Mouse (Mus musculus): ENCODE data around the gene Nsdhl. TPM values are rescaled to one million over a fixed set of nuclear protein-coding genes. Genes with fewer than 3 reads are reported as not detected.

The Nsdhl gene
- polyA plus RNA-seq, 1 experiment = 4.2 TPM

DNA sequence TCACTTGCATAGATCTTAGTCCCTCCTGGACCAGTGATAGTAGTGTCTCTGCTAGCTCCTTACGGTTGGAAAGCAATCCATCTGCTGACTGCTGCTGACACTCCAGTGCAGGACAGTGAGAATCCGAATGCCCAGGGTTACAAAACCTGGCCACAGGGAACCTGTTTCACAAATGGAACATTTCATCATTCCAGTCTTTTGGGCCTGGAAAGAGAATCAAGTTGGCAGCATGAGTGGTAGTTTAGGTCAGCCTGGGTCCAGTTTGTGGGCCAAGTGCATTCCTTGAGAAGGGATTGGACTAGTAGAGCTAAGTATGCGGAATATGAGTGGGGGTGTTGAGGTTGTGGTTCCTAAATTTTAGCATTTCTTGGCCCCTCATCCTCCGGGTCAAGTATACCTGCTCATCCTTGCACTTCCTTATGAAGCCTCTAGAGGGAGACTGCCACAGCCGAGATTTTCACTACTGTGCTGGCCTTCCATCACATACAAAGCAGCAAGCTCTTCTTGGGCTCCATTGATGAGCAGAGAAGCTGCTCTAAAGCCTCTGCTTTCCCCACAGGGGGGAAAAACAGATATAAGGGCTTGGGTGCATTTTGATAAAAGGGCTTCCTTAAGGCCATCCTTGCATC is 74.0 kb downstream of the Nsdhl start:
- Histone ChIP-seq H3K27me3 (ENCODE audit: control insufficient read depth, insufficient read depth, low read length) (no peaks in the 10 kb centered on the region), H3K27ac (ENCODE audit: insufficient read depth, low read length) (no peak overlapping the region), H3K4me3 (ENCODE audit: extremely low read depth, insufficient read depth, insufficient read length) (no peak overlapping the region), H3K36me3 (ENCODE audit: control insufficient read depth, insufficient read depth, low read length) (no peaks in the 10 kb centered on the region), H3K4me1 (ENCODE audit: control insufficient read depth, insufficient read depth, insufficient read length) (no peaks in the 10 kb centered on the region)
- TF ChIP-seq CTCF (IDR thresholded peaks at IDR 0.05; ENCODE audit: extremely low read depth, insufficient read depth, insufficient read length, insufficient replicate concordance) (peak; percentile 18; the same call in 1 of the 2 replicates), POLR2A (IDR thresholded peaks at IDR 0.05; ENCODE audit: low read depth, low read length) (no peak)
- no peak for DNase-seq (ENCODE audit: low read depth in 1 of 2, low spot score in 2 of 2)
- WGBS = 63% methylated on average over 5 of the region's 5 CpGs

DNA sequence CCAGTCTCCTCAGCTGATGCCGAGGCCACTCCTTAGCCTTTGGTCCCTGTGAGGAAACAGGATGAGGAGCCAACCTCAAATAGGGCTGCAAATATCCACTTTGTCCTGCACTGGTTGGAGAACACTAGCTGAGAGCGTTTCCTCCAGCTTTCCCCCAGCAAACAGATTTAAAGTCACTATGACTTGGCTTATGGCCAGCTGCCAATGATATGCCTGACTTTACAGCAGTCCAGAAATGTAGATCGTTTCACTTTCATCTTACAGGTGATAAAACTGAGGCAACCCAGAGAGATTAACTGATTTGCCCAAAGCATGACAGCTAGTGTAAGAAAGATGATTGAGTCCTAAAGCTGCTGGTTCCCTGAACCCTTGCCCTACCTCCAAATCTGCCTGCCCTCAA is 77.2 kb downstream of the Nsdhl start:
- 46% methylated on average over 3 of the region's 3 CpGs for WGBS
- Histone ChIP-seq H3K27me3 (ENCODE audit: control insufficient read depth, insufficient read depth, low read length) (no peaks in the 10 kb centered on the region), H3K27ac (ENCODE audit: insufficient read depth, low read length) (no peak overlapping the region), H3K36me3 (ENCODE audit: control insufficient read depth, insufficient read depth, low read length) (no peaks in the 10 kb centered on the region), H3K4me1 (ENCODE audit: control insufficient read depth, insufficient read depth, insufficient read length) (no peaks in the 10 kb centered on the region), H3K4me3 (ENCODE audit: extremely low read depth, insufficient read depth, insufficient read length) (no peak overlapping the region)
- no peak for DNase-seq (ENCODE audit: low read depth in 1 of 2, low spot score in 2 of 2)
- TF ChIP-seq POLR2A (IDR thresholded peaks at IDR 0.05; ENCODE audit: low read depth, low read length) (no peak), CTCF (IDR thresholded peaks at IDR 0.05; ENCODE audit: extremely low read depth, insufficient read depth, insufficient read length, insufficient replicate concordance) (no peak)

DNA sequence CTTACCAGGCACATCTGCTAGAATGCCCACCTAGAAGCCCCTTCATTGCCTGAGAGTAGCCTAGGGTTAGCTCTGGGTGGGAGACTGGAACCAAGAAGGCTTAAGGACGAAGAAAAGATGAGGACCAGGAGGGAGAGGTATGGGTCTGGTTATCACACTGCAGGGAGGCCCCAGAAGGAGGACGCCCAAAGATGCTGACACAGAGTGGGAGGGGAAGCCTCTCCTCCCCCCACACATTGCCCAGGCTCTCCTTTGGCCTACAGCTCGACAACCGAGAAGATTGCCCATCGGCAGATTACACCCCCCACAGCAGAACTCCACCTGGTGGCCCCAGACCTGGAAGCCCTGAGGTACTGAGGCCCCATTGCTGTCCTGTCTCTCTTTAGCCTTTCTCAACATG is 84.8 kb downstream of the Nsdhl start:
- H3K27ac ChIP-seq (ENCODE audit: insufficient read depth, low read length) = no peak overlapping the region
- H3K4me3 ChIP-seq (ENCODE audit: extremely low read depth, insufficient read depth, insufficient read length) = no peak overlapping the region
- H3K27me3 ChIP-seq (ENCODE audit: control insufficient read depth, insufficient read depth, low read length) = no peaks in the 10 kb centered on the region
- H3K36me3 ChIP-seq (ENCODE audit: control insufficient read depth, insufficient read depth, low read length) = no peaks in the 10 kb centered on the region
- WGBS = 86% methylated on average over 5 of the region's 5 CpGs
- no peak for TF ChIP-seq CTCF (IDR thresholded peaks at IDR 0.05; ENCODE audit: extremely low read depth, insufficient read depth, insufficient read length, insufficient replicate concordance)
- TF ChIP-seq POLR2A (IDR thresholded peaks at IDR 0.05; ENCODE audit: low read depth, low read length) = no peak
- DNase-seq (ENCODE audit: low read depth in 1 of 2, low spot score in 2 of 2) = no peak
- no peaks in the 10 kb centered on the region for H3K4me1 ChIP-seq (ENCODE audit: control insufficient read depth, insufficient read depth, insufficient read length)

DNA sequence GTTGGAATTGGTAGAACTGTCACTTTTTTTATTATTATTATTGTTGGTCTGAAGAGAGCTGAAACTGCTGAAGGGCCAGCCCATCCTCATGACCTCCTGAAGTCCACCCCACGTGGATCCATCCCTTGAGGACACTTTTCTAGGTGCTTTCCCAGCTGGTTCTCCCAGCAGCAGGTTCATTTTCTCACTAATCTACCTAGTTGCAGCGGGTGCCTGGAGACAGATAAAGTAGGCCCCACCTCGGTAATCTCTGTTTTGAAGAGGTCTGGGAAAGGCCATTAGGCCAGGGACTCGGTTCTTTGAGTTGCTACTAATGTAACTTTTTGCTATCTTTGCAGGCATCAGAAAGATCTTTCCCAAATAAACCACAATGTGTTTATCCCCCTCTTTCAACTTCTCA is 87.3 kb downstream of the Nsdhl start:
- 78% methylated on average over 4 of the region's 4 CpGs for WGBS
- DNase-seq (ENCODE audit: low read depth in 1 of 2, low spot score in 2 of 2) = no peak
- Histone ChIP-seq H3K27me3 (ENCODE audit: control insufficient read depth, insufficient read depth, low read length) (no peaks in the 10 kb centered on the region), H3K36me3 (ENCODE audit: control insufficient read depth, insufficient read depth, low read length) (no peaks in the 10 kb centered on the region), H3K4me3 (ENCODE audit: extremely low read depth, insufficient read depth, insufficient read length) (no peak overlapping the region), H3K4me1 (ENCODE audit: control insufficient read depth, insufficient read depth, insufficient read length) (no peaks in the 10 kb centered on the region), H3K27ac (ENCODE audit: insufficient read depth, low read length) (no peak overlapping the region)
- no peak for TF ChIP-seq CTCF (IDR thresholded peaks at IDR 0.05; ENCODE audit: extremely low read depth, insufficient read depth, insufficient read length, insufficient replicate concordance)
- TF ChIP-seq POLR2A (IDR thresholded peaks at IDR 0.05; ENCODE audit: low read depth, low read length) = no peak

DNA sequence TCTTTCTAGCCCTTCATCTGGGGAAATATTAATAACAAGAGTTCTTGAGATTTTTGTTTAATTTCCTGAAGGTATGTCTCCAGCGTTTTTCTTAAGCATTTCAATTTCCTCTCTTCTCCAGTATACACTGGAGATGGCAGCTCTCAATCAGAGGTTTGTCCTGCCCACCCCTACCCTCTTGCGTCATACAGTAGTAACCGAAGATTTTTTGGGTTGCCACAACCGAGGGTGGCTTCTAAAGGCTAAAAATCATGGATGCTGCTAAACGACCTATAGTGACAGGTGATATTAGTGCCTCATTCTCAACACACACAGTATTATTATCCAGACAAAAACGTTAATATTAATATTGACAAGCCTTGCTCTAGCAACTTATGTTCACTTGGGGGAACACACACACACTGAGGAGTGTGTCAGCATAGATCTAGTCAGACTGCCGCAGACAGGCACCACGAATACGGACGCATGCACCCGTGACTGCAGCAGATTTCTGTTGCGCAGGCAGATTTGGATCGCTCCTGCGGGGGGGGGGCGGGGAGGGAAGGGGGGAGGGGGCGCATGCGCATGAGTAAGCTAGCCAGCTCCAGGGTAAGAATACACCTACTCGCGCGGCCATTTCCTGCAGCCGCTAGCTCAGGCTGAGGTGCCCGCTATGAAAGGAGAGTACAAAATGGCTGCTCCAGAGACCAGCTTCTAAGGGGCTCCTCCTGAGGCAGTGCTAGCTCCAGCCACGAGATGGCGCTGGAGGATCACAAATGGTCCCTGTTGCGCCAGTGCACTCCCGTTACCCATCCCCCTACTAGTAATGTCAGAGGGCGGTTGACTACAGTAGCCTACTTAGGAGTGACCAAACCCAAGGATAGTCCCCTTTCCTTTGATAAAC is 89.5 kb downstream of the Nsdhl start:
- no peaks in the 10 kb centered on the region for H3K36me3 ChIP-seq (ENCODE audit: control insufficient read depth, insufficient read depth, low read length)
- no peaks in the 10 kb centered on the region for H3K4me1 ChIP-seq (ENCODE audit: control insufficient read depth, insufficient read depth, insufficient read length)
- peak overlapping the region; percentile 54; the same call in 1 of the 2 replicates for H3K4me3 ChIP-seq (ENCODE audit: extremely low read depth, insufficient read depth, insufficient read length)
- TF ChIP-seq POLR2A (IDR thresholded peaks at IDR 0.05; ENCODE audit: low read depth, low read length) (0 out of 2 replicates have a peak, but pooled peaks have one; percentile 33), CTCF (IDR thresholded peaks at IDR 0.05; ENCODE audit: extremely low read depth, insufficient read depth, insufficient read length, insufficient replicate concordance) (peak; percentile 93)
- peak overlapping the region; percentile 89 for H3K27ac ChIP-seq (ENCODE audit: insufficient read depth, low read length)
- WGBS = 20% methylated on average over 26 of the region's 27 CpGs
- DNase-seq (ENCODE audit: low read depth in 1 of 2, low spot score in 2 of 2) = peak; percentile 82 to 86
- H3K27me3 ChIP-seq (ENCODE audit: control insufficient read depth, insufficient read depth, low read length) = no peaks in the 10 kb centered on the region

Other genes with a start within 250 kb of the Nsdhl start
- gene Gabrq, start 93.4 kb upstream of the Nsdhl start, polyA plus RNA-seq (2012; rRNA removed) = 3.3 and 4.9 TPM in 2 replicates
- gene Cetn2, start 146 bp upstream of the Nsdhl start, polyA plus RNA-seq (2012; rRNA removed) = 2.7 and 3.5 TPM in 2 replicates
- 0.14 and 0.19 TPM in 2 replicates for gene Zfp185, start 68.8 kb downstream of the Nsdhl start, polyA plus RNA-seq (2012; rRNA removed)
- gene Pnma5, start 118.5 kb downstream of the Nsdhl start, polyA plus RNA-seq (2012; rRNA removed) = not detected in 2 replicates
- not detected in 2 replicates for gene Pnma3, start 146.2 kb downstream of the Nsdhl start, polyA plus RNA-seq (2012; rRNA removed)
- gene Xlr4a, start 163.9 kb downstream of the Nsdhl start, polyA plus RNA-seq (2012; rRNA removed) = 0.64 and 0.67 TPM in 2 replicates
- gene Xlr3a, start 178.5 kb downstream of the Nsdhl start, polyA plus RNA-seq (2012; rRNA removed) = 0.11 TPM in 1 of 2 replicates, not detected in the other
- gene Gm14685, start 198.5 kb downstream of the Nsdhl start, polyA plus RNA-seq (2012; rRNA removed) = not detected in 2 replicates
- not detected in 2 replicates for gene Xlr5b, start 230.2 kb downstream of the Nsdhl start, polyA plus RNA-seq (2012; rRNA removed)
- 0.05 TPM in 1 of 2 replicates, not detected in the other for gene DXBay18, start 230.9 kb downstream of the Nsdhl start, polyA plus RNA-seq (2012; rRNA removed)